Mouse (Mus musculus) embryonic facial prominence, embryonic 12.5 days (tissue): ENCODE data around the gene Map2k2. TPM values are rescaled to one million over a fixed set of nuclear protein-coding genes. Genes with fewer than 3 reads are reported as not detected.

Source experiments
- ATAC-seq: fragments of 200-750 bp; cut with Nextera tagmentation; 2 replicates; pipeline ENCODE4 v1.8.0; 2017; ENCODE audit not compliant: insufficient number of reproducible peaks, insufficient read depth, low FRiP score, low TSS enrichment
- H3K27ac ChIP-seq: fragments of 300-500 bp; sonication (generic); 2 replicates; pipeline ENCODE4 v1.5.1; 2016; ENCODE audit warnings: mild to moderate bottlenecking
- H3K27me3 ChIP-seq: fragments of 300-500 bp; sonication (generic); 2 replicates; pipeline ENCODE4 v1.6.1; 2016; ENCODE audit warnings: mild to moderate bottlenecking, moderate library complexity
- H3K36me3 ChIP-seq: fragments of 300-500 bp; sonication (generic); 2 replicates; pipeline ENCODE4 v1.6.1; 2016; ENCODE audit warnings: mild to moderate bottlenecking
- H3K4me1 ChIP-seq: fragments of 300-500 bp; sonication (generic); 2 replicates; pipeline ENCODE4 v1.6.1; 2016
- H3K4me2 ChIP-seq: fragments of 300-500 bp; sonication (generic); replicated peaks from 2 replicates; pipeline ENCODE4 v1.6.1; 2016; ENCODE audit warnings: mild to moderate bottlenecking, moderate library complexity
- H3K4me3 ChIP-seq: fragments of 300-500 bp; sonication (generic); 2 replicates; pipeline ENCODE4 v1.5.1; 2016; ENCODE audit warnings: mild to moderate bottlenecking
- H3K9ac ChIP-seq: fragments of 300-500 bp; sonication (generic); 2 replicates; pipeline ENCODE4 v1.6.1; 2016; ENCODE audit warnings: mild to moderate bottlenecking, moderate library complexity
- H3K9me3 ChIP-seq: fragments of 300-500 bp; sonication (generic); 2 replicates; pipeline ENCODE4 v1.6.1; 2016; ENCODE audit warnings: mild to moderate bottlenecking, moderate library complexity
- WGBS: fragments of 180-500 bp; shearing (Covaris S2); methylation state at CpG from one replicate; pipeline ENCODE4 v1.1.7; 2016; 5-methylcytosine and 5-hydroxymethylcytosine counted together
- polyA plus RNA-seq: library from polyadenylated mRNA; unstranded; fragments of >200 nt; fragmentation: Nextera tagmentation; extraction: Ambion mirVana; gene quantifications from 2 replicates; pipeline ENCODE4 v1.2.1, GENCODE M21; 2016

Map2k2 gene
- polyA plus RNA-seq, 1 experiment from 2014 or later = 230 TPM

DNA sequence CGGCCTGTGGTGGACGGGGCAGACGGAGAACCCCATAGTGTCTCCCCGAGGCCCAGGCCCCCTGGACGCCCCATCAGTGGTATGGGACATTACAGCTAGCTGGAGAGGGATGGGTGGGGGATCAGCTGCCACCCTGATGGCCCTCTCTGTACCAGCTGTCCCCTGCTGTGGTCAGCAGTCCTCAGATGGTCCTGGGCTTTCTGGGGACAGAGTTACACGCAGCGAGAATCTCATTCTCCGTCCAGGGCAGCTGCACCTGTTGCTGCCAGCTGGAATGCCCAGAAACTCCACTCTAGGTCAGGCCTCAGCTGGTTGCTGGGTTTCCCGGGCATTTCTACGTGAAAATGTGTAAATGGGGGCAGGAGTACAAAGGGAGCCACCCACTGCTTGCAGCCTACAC lies 13.9 kb downstream of the Map2k2 start:
- WGBS = 88% methylated on average over 10 of the region's 10 CpGs

DNA sequence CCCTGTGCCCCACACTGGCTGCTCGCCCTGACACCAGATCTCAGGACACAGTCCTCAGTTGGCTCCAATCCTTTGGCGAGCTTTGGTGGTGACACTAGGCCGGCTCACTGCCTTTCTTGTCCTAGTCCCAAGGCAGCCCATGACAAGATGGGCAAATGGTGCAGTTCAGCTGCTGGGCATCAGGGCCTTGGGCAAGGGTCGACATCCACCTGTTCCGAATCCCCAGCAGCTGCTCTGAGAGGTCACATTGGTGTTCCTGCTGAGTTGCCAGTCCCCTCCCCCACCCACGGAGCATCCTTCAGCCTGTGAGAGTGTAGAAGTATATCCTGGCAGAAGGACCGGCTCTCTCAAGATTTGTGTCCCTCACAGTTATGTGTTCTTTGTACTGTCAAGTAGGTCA lies 14.9 kb downstream of the Map2k2 start:
- WGBS = 85% methylated on average over 7 of the region's 7 CpGs
- H3K27ac ChIP-seq = no peak overlapping the region
- no peak overlapping the region for H3K4me3 ChIP-seq
- no peak for ATAC-seq
- no peak overlapping the region for H3K9ac ChIP-seq
- H3K9me3 ChIP-seq = no peaks in the 10 kb centered on the region
- H3K27me3 ChIP-seq = no peaks in the 10 kb centered on the region
- H3K36me3 ChIP-seq = peaks cover 86% of the 10 kb centered on the region
- H3K4me1 ChIP-seq = no peaks in the 10 kb centered on the region
- no peak overlapping the region for H3K4me2 ChIP-seq

More for the DNA sequence above, 13.9 kb downstream of the Map2k2 start:
- no peak overlapping the region for H3K4me3 ChIP-seq
- no peak for ATAC-seq
- H3K36me3 ChIP-seq = peaks cover 95% of the 10 kb centered on the region
- no peak overlapping the region for H3K4me2 ChIP-seq
- no peak overlapping the region for H3K9ac ChIP-seq
- H3K27me3 ChIP-seq = no peaks in the 10 kb centered on the region
- H3K9me3 ChIP-seq = no peaks in the 10 kb centered on the region
- no peaks in the 10 kb centered on the region for H3K4me1 ChIP-seq
- H3K27ac ChIP-seq = no peak overlapping the region

DNA sequence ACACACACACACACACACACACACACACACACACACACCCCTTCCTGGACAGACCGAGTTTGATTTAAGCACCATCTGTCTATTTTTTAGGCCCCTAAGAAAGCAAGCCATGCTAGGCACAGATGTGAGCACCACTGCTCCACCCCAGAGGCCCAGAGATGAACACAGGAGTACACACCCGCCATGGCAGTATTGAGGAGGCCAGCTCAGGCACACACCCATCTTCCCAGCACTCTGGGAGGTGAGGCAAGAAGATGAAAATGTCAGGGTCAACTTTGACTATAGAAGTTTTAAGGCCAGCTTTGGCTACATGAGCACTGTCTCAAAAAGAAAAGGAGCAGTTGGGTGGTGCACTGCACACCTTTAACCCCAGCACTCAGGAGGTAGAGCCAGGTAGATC lies 17.2 kb downstream of the Map2k2 start:
- Histone ChIP-seq H3K4me3 (no peak overlapping the region), H3K27ac (no peak overlapping the region), H3K4me2 (no peak overlapping the region), H3K9me3 (no peaks in the 10 kb centered on the region), H3K36me3 (peaks cover 67% of the 10 kb centered on the region), H3K4me1 (no peaks in the 10 kb centered on the region), H3K9ac (no peak overlapping the region), H3K27me3 (no peaks in the 10 kb centered on the region)
- no peak for ATAC-seq
- WGBS = 80% methylated on average over 2 of the region's 2 CpGs

DNA sequence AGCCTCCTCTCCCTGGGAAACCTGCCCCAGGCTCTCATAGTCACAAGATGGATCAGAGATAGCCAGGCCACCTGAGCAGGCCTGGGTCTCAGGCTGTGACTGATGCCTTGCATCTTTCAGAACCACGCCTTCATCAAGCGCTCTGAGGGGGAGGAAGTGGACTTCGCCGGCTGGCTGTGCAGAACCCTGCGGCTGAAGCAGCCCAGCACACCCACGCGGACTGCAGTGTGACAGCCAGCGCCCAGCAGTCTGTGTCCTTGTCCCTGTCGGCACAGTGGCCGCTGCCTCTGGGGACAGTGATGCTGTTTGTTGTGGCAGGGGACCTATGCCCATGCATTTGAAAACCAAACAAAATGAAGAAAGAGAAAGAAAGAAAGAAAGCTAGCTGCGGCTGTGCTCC lies 17.8 kb downstream of the Map2k2 start:
- no peak overlapping the region for H3K4me2 ChIP-seq
- H3K9ac ChIP-seq = no peak overlapping the region
- H3K27ac ChIP-seq = no peak overlapping the region
- H3K4me3 ChIP-seq = no peak overlapping the region
- peaks cover 62% of the 10 kb centered on the region for H3K36me3 ChIP-seq
- WGBS = 91% methylated on average over 11 of the region's 11 CpGs
- no peaks in the 10 kb centered on the region for H3K27me3 ChIP-seq
- no peaks in the 10 kb centered on the region for H3K9me3 ChIP-seq
- ATAC-seq = no peak
- 0 out of 2 replicates have a peak, but pooled peaks cover 1% of the 10 kb centered on the region for H3K4me1 ChIP-seq

DNA sequence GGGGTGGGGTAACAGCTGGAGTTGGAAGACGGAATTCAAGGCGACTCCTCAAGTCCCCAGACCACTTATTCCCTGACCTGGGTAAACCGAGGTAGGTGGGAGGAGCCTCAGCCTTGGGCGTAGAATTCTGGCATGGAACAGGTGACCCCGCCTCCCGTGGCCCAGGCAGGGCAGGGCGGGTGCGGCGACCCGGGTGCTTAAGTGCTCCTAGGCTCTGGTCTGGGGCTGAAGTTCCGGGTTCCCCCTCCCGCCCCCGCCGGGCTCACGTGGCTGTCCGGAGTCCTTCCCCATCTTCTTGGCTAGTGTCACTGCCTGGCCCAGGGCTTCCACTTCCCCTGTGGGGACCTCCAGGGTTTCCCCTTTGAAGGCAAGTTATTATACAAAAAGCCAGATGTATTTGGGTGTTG lies 28.5 kb downstream of the Map2k2 start:
- ATAC-seq = no peak
- Histone ChIP-seq H3K9me3 (no peaks in the 10 kb centered on the region), H3K4me3 (no peak overlapping the region), H3K36me3 (no peaks in the 10 kb centered on the region), H3K9ac (no peak overlapping the region), H3K4me2 (no peak overlapping the region), H3K4me1 (peaks cover 36% of the 10 kb centered on the region), H3K27me3 (peaks cover 31% of the 10 kb centered on the region), H3K27ac (no peak overlapping the region)
- WGBS = under 1% methylated on average over 16 of the region's 16 CpGs

DNA sequence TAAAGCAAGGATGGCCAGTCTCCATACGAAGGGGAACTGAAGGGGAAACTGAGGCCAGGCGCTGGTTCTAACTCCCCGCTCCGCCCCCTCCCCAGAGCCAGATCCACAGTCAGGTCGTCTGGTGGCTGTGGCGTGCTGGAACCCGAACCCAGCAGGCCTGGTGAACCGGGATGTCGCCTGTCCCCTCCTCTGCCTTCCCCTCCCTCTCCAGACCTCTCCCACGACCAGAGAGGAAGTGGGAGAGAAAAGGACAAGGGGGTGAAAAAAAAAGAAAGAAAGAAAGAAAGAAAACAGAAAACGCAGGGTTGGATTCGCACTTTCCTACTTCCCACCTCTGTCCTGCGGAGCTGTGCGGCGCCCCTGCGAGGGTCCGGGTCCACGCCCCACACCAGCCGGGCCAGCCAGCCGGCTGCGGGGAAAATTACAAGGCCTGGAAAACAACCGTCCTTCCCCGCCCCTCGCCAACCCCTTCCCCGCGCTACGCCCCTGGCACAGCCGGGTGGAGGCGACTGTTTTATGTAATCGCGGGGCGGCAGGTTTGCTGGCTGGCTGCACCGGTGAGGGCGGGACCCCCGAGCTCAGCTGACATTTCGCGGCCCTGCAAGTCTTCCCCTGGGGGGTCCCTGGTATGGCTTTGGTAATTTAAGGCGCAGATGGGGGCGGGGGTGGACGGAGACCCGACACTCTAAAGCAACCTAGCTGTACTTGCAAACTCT lies 29.4 kb downstream of the Map2k2 start, which contains the start of gene Zbtb7a:
Zbtb7a (plus strand) TSS at position 255 of the 716 bp plus-strand sequence.
- Histone ChIP-seq H3K9ac (peak within 1 kb of the TSS; percentile 91), H3K9me3 (no peaks in the 10 kb centered on the region), H3K4me3 (peak within 1 kb of the TSS; percentile 64), H3K4me2 (peak within 1 kb of the TSS; percentile 98), H3K27me3 (peaks cover 27% of the 10 kb centered on the region), H3K36me3 (no peaks in the 10 kb centered on the region), H3K4me1 (peaks cover 39% of the 10 kb centered on the region), H3K27ac (peak within 1 kb of the TSS; percentile 98)
- 3% methylated on average over 40 of the region's 41 CpGs for WGBS
- ATAC-seq = no peak

- H3K9ac ChIP-seq = peak overlapping the region; percentile 91
- H3K27ac ChIP-seq = peak overlapping the region; percentile 98
- peak overlapping the region; percentile 64 for H3K4me3 ChIP-seq
- ATAC-seq = peak; percentile 22
- peaks cover 48% of the 10 kb centered on the region for H3K4me1 ChIP-seq
- H3K27me3 ChIP-seq = peaks cover 27% of the 10 kb centered on the region
- under 1% methylated on average over 74 of the region's 86 CpGs for WGBS
- no peaks in the 10 kb centered on the region for H3K36me3 ChIP-seq
- no peaks in the 10 kb centered on the region for H3K9me3 ChIP-seq
- peak overlapping the region; percentile 98 for H3K4me2 ChIP-seq
These were observed 30.4 kb downstream of the Map2k2 start for GRCm38 (mm10) chr10:81135831-81136705.

- Histone ChIP-seq H3K4me1 (peaks cover 54% of the 10 kb centered on the region), H3K9ac (peak overlapping the region; percentile 91), H3K27ac (peak overlapping the region; percentile 98), H3K9me3 (no peaks in the 10 kb centered on the region), H3K4me2 (peak overlapping the region; percentile 98), H3K27me3 (peaks cover 27% of the 10 kb centered on the region), H3K36me3 (no peaks in the 10 kb centered on the region), H3K4me3 (peak overlapping the region; percentile 64)
- ATAC-seq = peak; percentile 43
- under 1% methylated on average over 45 of the region's 50 CpGs for WGBS
These were observed 31.1 kb downstream of the Map2k2 start for GRCm38 (mm10) chr10:81136706-81137231.

DNA sequence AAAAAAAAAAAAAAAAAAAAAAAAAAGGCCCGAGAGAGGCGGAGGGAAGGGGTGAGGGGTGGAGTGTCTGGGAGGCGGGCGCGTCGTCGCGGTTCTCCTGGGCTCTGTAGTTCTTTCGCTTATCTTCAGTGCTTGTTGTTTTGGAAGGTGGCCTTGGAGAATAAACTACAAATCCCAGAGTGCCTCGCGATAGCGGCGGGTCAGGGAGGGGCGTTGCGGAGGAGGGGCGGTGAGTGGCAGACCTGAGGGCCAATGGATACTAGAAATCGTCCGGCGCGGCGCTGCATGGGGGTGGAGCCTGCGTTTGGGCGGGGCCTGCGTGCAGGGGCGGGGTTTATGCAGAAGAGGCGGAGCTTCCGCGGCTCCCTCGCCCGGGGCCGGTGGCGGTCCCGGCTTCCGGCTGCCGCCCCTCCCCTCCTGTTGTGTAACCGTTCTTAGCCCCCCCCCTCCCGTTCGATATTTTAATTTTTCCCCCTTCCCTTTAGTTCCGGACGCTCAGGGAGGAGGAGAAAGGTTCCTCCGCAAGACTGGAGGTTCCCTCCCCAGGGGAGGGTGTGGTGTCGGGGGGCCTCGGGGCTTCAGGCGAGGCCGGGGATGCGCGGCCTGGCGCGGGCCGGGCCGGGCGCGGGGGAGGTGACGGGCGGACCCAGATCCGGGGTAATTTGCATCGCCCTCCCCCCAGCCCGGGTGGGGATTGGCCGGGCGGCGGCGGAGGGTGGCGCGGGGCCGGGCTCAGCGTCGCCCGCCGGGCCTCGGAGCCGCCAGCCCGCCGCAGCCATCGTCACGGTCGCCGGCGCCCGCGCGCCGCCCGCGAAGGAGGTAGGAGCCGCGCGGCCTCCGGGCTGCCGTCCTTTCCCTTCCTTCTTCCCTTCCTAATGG lies 31.8 kb downstream of the Map2k2 start:
- peak; percentile 90 for ATAC-seq
- H3K4me3 ChIP-seq = peak overlapping the region; percentile 64
- H3K9ac ChIP-seq = peak overlapping the region; percentile 91
- no peaks in the 10 kb centered on the region for H3K36me3 ChIP-seq
- peak overlapping the region; percentile 97 for H3K4me2 ChIP-seq
- WGBS = 0% methylated on average over 44 of the region's 89 CpGs
- H3K4me1 ChIP-seq = peaks cover 61% of the 10 kb centered on the region
- no peaks in the 10 kb centered on the region for H3K9me3 ChIP-seq
- peak overlapping the region; percentile 98 for H3K27ac ChIP-seq
- peaks cover 27% of the 10 kb centered on the region for H3K27me3 ChIP-seq

GRCm38 (mm10) chr10:81138131-81138782 lies 32.5 kb downstream of the Map2k2 start:
- under 1% methylated on average over 20 of the region's 24 CpGs for WGBS
- Histone ChIP-seq H3K4me3 (peak overlapping the region; percentile 64), H3K9ac (peak overlapping the region; percentile 78), H3K9me3 (no peaks in the 10 kb centered on the region), H3K4me1 (peaks cover 64% of the 10 kb centered on the region), H3K36me3 (peaks cover 5% of the 10 kb centered on the region; the same call in 1 of the 2 replicates), H3K4me2 (peak overlapping the region; percentile 97), H3K27me3 (peaks cover 24% of the 10 kb centered on the region), H3K27ac (peak overlapping the region; percentile 87)
- no peak for ATAC-seq
